Mouse (Mus musculus) lung, postnatal 0 days (tissue): ENCODE results near the gene Osbpl9.

Experiments
- CTCF ChIP-seq: IDR thresholded peaks from 2 replicates; pipeline ENCODE4 v1.5.1; 2016; ENCODE audit warnings: antibody characterized with exemption, mild to moderate bottlenecking
- EP300 ChIP-seq: IDR thresholded peaks from 2 replicates; pipeline ENCODE4 v1.6.1; 2016; ENCODE audit warnings: antibody characterized with exemption, mild to moderate bottlenecking, control low read depth

DNA sequence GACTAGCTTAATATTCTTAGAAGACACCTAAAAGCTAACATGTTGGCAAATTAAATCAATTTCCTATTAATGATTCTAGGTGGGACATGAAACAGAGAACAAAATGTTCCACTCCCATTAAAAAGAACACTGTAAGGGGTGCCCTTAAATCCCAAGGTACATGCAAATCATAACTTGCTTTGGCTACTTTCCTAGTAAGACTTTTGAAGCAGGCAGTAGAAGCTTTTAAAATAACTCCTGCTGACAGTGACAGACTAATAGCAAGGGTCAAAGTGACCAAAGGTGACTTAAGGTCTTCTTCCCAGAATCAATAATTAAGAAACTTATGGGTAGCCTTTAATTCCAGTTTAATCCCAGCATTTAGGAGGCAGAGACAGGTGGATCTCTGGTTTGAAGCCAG lies 95.5 kb downstream of the Osbpl9 start:
- TF ChIP-seq EP300: no peak; the same call in 1 of the 2 replicates
- no peak for TF ChIP-seq CTCF
